Mouse (Mus musculus) thymus, postnatal 0 days (tissue): ENCODE measurements around the gene Akap1. TPM values are rescaled to one million over a fixed set of nuclear protein-coding genes. Genes with fewer than 3 reads are reported as not detected.
"Not testable (repeated sequence)": the region's sequence is repeated elsewhere in the genome, so short reads cannot be mapped to it uniquely, and the experiment has no call there.

Experiments used
- DNase-seq: peaks from one replicate; pipeline ENCODE4 v3.0.0-alpha.2; 2015; ENCODE audit warnings: low spot score
- polyA plus RNA-seq: library from polyadenylated mRNA; unstranded; fragments of >200 nt; fragmentation: Nextera tagmentation; extraction: Ambion mirVana; gene quantifications from 2 replicates; pipeline ENCODE4 v1.2.1, GENCODE M21; 2015

The Akap1 gene
- polyA plus RNA-seq: 9.3 and 10.0 TPM in 2 replicates

GRCm38 (mm10) chr11:88864458-88865197 lies at the start of gene Akap1:
Akap1 (minus strand) TSS chr11:88864586.
- DNase-seq: peak; percentile 98

DNA sequence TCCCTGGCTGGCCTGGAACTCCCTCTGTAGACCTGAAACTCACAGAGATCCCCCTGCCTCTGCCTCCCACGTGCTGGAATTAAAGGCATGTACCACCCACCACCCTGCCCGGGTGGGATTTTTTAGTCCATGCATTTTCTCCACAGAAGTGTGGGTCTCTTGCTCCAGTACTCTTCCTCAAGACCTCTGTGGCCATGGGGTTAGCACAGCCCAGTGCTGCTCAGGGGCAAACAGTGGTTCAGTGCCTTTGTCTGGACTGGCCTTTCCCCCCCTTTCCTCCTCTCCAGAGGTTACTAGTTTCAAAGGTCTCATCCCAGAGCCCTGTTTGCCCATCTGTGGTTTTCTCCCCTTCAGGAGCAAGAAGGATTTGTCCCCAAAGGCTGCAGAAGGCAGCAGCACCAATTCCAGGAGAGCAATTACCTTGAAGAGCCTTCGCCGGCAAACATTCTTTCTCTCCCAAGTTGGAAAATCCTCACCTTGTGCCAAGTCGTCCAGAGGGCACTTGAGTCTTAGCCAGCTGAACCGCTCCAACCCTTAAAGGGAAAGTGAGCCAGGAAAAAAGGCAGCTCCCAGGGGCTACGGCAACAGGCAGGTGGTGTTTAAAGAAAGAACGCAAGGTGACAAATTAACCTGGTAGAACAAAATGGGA lies 45.1 kb upstream of the Akap1 start:
- no peak for DNase-seq

GRCm38 (mm10) chr11:88908557-88909211 lies 44.3 kb upstream of the Akap1 start:
- DNase-seq: peak; percentile 68

- DNase-seq: no peak
These were observed 43.5 kb upstream of the Akap1 start for GRCm38 (mm10) chr11:88907886-88908285.

GRCm38 (mm10) chr11:88905621-88906020 lies 41.2 kb upstream of the Akap1 start:
- no peak for DNase-seq

GRCm38 (mm10) chr11:88904080-88904479 lies 39.7 kb upstream of the Akap1 start:
- DNase-seq: no peak

DNA sequence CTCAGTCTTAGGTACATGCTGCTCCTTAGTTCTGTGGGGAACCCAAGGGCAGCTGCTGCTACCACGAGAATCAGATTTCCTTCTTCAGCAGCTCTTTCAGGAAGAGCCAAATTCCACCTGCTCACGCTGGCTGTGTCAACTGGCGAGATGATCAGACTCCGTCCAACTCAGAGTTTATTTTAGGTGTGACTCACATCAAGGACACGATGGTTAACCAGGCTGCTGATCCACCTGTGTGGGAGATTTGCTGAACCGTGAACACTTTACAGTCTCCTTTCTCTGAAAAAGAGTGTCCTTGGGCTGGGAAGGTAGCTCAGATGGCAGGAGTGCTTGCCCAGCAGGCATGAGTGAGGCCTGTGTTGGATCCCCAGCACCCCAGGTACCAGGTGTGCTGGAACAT lies 38.4 kb upstream of the Akap1 start:
- DNase-seq: no peak

- DNase-seq: no peak
These were observed 37.0 kb upstream of the Akap1 start for GRCm38 (mm10) chr11:88901341-88901802.

- DNase-seq: no peak
These were observed 35.2 kb upstream of the Akap1 start for GRCm38 (mm10) chr11:88899561-88899960.

DNA sequence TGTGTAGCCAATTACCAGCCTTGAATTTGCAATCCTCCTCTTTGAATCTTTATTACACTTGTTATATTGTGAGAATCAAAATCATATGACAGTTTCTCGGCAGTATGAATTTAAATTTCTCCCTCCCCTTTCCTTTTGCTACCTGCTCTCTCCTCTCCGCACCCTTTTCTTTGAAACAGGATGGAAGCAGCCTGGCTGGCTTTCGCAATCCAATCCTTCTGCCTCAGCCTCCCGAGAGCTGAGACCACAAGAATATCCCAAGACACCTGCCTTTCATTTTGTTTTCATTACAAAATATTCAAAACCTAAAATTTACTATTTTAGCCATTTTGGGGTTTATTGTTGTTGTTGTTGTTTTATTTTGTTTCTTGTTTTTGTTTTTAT lies 34.0 kb upstream of the Akap1 start:
- no peak for DNase-seq

DNA sequence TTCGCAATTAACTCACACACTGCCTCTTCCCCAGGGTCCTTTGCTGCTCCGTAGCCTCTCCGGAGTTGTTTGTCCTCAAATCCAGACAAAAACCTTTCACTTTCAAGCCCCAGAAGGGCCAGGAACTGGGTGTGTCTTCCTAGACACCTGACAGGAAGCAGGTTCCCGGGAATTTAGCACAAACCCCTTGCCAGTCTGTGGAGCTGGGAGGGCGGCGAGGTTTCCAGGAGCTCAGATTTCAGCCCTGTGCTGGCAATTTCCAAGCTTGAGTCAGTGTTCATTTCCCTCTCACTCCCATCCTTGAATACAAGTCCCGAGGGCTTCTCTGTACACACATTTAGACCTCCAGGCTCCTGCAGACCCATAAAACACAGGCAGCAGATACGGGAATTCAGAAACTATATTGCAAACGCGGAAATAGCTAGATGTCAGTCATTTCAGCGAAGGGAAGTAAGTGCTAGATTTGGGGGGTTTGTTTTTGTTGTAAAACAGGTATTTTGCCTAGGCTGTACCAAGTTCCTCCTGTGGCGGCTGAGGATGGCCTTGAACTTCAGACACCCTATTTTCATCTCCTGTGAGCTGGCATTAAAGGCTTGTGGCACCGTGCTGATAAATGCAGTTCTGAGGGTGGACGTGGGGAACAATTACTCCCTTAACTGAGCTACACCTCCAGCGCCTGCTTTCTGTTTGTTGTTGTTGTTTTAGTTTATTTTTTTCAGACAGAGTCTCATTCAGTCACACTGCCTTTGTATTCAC lies 33.4 kb upstream of the Akap1 start:
- no peak for DNase-seq

- DNase-seq: not testable (repeated sequence)
These were observed 31.4 kb upstream of the Akap1 start for GRCm38 (mm10) chr11:88895800-88896232.

GRCm38 (mm10) chr11:88895235-88895634 lies 30.8 kb upstream of the Akap1 start:
- not testable (repeated sequence) for DNase-seq

DNA sequence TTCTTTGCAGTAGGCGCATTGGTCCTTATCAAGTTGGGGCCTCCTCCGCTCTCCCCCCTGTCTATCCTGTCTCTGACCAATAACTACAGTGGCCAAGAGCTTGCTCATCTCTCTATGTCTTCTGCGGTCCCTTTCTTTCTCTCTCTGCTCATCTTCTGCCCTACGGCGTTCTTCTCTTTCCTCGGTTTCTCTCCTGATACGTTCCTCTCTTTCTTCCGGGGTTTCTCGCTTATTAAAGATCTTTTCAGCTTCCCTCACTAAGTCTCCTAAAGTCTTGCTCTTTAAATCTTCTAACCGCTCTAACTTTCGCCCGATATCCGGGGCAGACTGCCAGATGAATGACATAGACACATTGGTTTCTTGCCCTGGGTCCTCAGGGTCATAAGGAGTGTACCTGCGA lies 29.9 kb upstream of the Akap1 start:
- DNase-seq: not testable (repeated sequence)

- DNase-seq: not testable (repeated sequence)
These were observed 29.1 kb upstream of the Akap1 start for GRCm38 (mm10) chr11:88893501-88893900.

DNA sequence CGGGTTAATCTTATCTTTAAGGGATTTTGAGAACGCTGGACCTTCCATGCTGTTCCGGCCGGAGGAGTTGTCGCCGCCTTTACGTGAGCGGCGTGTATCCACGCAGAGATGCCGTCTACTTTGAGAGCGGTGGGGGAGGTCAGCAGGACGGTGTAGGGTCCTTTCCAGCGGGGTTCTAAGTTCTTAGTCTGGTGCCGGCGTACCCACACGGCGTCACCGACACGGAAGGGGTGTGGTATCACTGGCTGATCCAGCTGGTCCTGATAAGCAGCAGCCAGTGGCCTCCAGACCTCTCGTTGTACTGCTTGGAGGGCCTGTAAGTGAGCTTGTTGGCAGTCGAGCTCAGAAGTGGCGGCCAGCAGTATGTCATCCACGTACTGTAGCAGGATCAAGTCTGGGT lies 28.4 kb upstream of the Akap1 start:
- DNase-seq: not testable (repeated sequence)

DNA sequence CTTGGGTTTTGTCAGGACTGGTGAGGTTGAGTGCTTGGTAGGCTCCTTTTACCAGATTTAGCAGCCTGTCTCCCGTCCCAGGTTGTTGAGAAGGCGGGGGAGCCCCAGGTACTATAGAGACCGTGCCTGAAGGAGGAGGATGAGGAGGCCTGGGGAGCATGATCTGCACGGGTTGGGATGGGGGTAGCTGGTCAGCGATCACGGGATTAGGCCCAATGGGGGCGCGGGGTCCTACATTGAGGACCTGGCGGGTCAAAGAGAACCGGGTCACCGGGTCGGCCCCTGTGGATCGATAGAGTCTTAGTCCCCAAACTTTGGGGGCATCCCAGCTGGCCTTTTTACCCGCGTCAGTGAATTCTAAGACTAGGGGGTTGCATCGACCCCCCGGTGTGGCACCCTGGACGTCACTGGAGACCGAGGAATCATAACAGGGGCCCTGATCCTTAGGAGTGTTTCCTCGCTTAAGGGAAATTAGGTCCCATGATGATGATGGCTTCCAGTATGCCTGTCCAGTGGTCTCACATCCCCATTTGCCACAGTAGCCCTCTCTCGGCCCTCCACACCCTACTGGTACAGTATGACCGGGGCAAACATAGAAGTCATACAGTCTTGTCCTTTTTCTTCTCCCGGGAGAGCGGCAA lies 27.7 kb upstream of the Akap1 start:
- not testable (repeated sequence) for DNase-seq

GRCm38 (mm10) chr11:88891446-88891845 lies 27.1 kb upstream of the Akap1 start:
- DNase-seq: not testable (repeated sequence)

DNA sequence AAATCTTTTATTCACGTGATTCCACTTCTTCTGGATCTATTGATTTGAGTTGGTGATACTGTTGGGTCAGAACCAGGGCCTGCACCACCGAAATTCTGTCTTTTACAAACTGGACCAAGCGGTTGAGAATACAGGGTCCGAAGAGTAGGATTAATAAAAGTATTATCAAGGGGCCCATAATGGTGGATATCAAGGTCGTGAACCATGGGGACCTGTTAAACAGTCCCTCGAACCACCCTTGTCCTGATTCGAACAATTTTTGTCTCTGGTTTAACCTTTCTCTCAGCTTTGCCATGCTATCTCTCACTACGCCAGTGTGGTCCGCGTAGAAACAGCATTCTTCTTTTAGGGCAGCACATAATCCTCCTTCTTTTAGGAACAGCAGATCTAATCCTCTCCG lies 26.5 kb upstream of the Akap1 start:
- DNase-seq: not testable (repeated sequence)

- DNase-seq: no peak
These were observed 24.6 kb upstream of the Akap1 start for GRCm38 (mm10) chr11:88888996-88889395.
